Mouse (Mus musculus): ENCODE measurements at regions not wholly inside any gene's neighbourhood (a gene's known extent, or its start where the extent isn't known, plus 50 kb on each side); places are given as distances from the start of the nearest gene placed in this dataset.

GRCm38 (mm10) chr3:14969698-14970097 is 83.6 kb downstream of the Car2 start:
- Histone ChIP-seq H3K9ac (ENCODE audit: low read length) (no peak overlapping the region), H3K27ac (ENCODE audit: low read depth) (no peak overlapping the region), H3K27me3 (replicated peaks; ENCODE audit: control insufficient read depth, insufficient read depth, low read length) (no peaks in the 10 kb centered on the region), H3K9me3 (ENCODE audit: control insufficient read depth, low read length) (no peaks in the 10 kb centered on the region), H3K4me2 (ENCODE audit: low read length) (no peak overlapping the region), H3K4me1 (replicated peaks; ENCODE audit: control insufficient read depth, insufficient read depth, low read length) (no peaks in the 10 kb centered on the region), H3K4me3 (ENCODE audit: low read depth, low read length) (no peak overlapping the region), H3K36me3 (ENCODE audit: control insufficient read depth, insufficient read depth, low read length) (no peaks in the 10 kb centered on the region)
- ATAC-seq (replicated peaks; ENCODE audit: low FRiP score, low TSS enrichment, low read depth): no peak
- no peak for DNase-seq (ENCODE audit: low spot score)
- 76% methylated on average over 6 of the region's 6 CpGs for WGBS

GRCm38 (mm10) chr3:14971647-14972046 is 85.6 kb downstream of the Car2 start:
- no peak overlapping the region for H3K27ac ChIP-seq (ENCODE audit: low read depth)
- no peak overlapping the region for H3K4me2 ChIP-seq (ENCODE audit: low read length)
- H3K36me3 ChIP-seq (ENCODE audit: control insufficient read depth, insufficient read depth, low read length): no peaks in the 10 kb centered on the region
- H3K4me3 ChIP-seq (ENCODE audit: low read depth, low read length): no peak overlapping the region
- no peak for DNase-seq (ENCODE audit: low spot score)
- H3K27me3 ChIP-seq (replicated peaks; ENCODE audit: control insufficient read depth, insufficient read depth, low read length): no peaks in the 10 kb centered on the region
- H3K4me1 ChIP-seq (replicated peaks; ENCODE audit: control insufficient read depth, insufficient read depth, low read length): no peaks in the 10 kb centered on the region
- ATAC-seq (replicated peaks; ENCODE audit: low FRiP score, low TSS enrichment, low read depth): no peak
- no peaks in the 10 kb centered on the region for H3K9me3 ChIP-seq (ENCODE audit: control insufficient read depth, low read length)
- H3K9ac ChIP-seq (ENCODE audit: low read length): no peak overlapping the region
- whole genome bisulfite sequencing: 69% methylated on average over 2 of the region's 2 CpGs

- DNase-seq (ENCODE audit: low spot score) (no peak), ATAC-seq (replicated peaks; ENCODE audit: low FRiP score, low TSS enrichment, low read depth) (no peak)
- H3K4me1 ChIP-seq (replicated peaks; ENCODE audit: control insufficient read depth, insufficient read depth, low read length): no peaks in the 10 kb centered on the region
- H3K27me3 ChIP-seq (replicated peaks; ENCODE audit: control insufficient read depth, insufficient read depth, low read length): no peaks in the 10 kb centered on the region
- no peak overlapping the region for H3K4me3 ChIP-seq (ENCODE audit: low read depth, low read length)
- no peaks in the 10 kb centered on the region for H3K9me3 ChIP-seq (ENCODE audit: control insufficient read depth, low read length)
- H3K27ac ChIP-seq (ENCODE audit: low read depth): no peak overlapping the region
- H3K36me3 ChIP-seq (ENCODE audit: control insufficient read depth, insufficient read depth, low read length): no peaks in the 10 kb centered on the region
- 93% methylated on average over 2 of the region's 2 CpGs for WGBS
- H3K4me2 ChIP-seq (ENCODE audit: low read length): no peak overlapping the region
- H3K9ac ChIP-seq (ENCODE audit: low read length): no peak overlapping the region
These were observed 88.7 kb downstream of the Car2 start for GRCm38 (mm10) chr3:14974758-14975157.

- no peaks in the 10 kb centered on the region for H3K9me3 ChIP-seq (ENCODE audit: control insufficient read depth, low read length)
- H3K9ac ChIP-seq (ENCODE audit: low read length): no peak overlapping the region
- H3K27ac ChIP-seq (ENCODE audit: low read depth): no peak overlapping the region
- no peaks in the 10 kb centered on the region for H3K27me3 ChIP-seq (replicated peaks; ENCODE audit: control insufficient read depth, insufficient read depth, low read length)
- 82% methylated on average over 2 of the region's 2 CpGs for WGBS
- no peaks in the 10 kb centered on the region for H3K4me1 ChIP-seq (replicated peaks; ENCODE audit: control insufficient read depth, insufficient read depth, low read length)
- DNase-seq (ENCODE audit: low spot score) (no peak), ATAC-seq (replicated peaks; ENCODE audit: low FRiP score, low TSS enrichment, low read depth) (no peak)
- no peak overlapping the region for H3K4me2 ChIP-seq (ENCODE audit: low read length)
- H3K4me3 ChIP-seq (ENCODE audit: low read depth, low read length): no peak overlapping the region
- H3K36me3 ChIP-seq (ENCODE audit: control insufficient read depth, insufficient read depth, low read length): no peaks in the 10 kb centered on the region
These were observed 89.1 kb downstream of the Car2 start for GRCm38 (mm10) chr3:14975203-14975602.

- no peak for ATAC-seq (replicated peaks; ENCODE audit: low FRiP score, low TSS enrichment, low read depth)
- no peak overlapping the region for H3K4me2 ChIP-seq (ENCODE audit: low read length)
- no peak overlapping the region for H3K27ac ChIP-seq (ENCODE audit: low read depth)
- no peaks in the 10 kb centered on the region for H3K4me1 ChIP-seq (replicated peaks; ENCODE audit: control insufficient read depth, insufficient read depth, low read length)
- DNase-seq (ENCODE audit: low spot score): no peak
- H3K36me3 ChIP-seq (ENCODE audit: control insufficient read depth, insufficient read depth, low read length): no peaks in the 10 kb centered on the region
- no peak overlapping the region for H3K4me3 ChIP-seq (ENCODE audit: low read depth, low read length)
- H3K9ac ChIP-seq (ENCODE audit: low read length): no peak overlapping the region
- H3K27me3 ChIP-seq (replicated peaks; ENCODE audit: control insufficient read depth, insufficient read depth, low read length): no peaks in the 10 kb centered on the region
- 64% methylated on average over 5 of the region's 5 CpGs for WGBS
- H3K9me3 ChIP-seq (ENCODE audit: control insufficient read depth, low read length): no peaks in the 10 kb centered on the region
These were observed 93.1 kb downstream of the Car2 start for GRCm38 (mm10) chr3:14979116-14979613.

GRCm38 (mm10) chr3:14989635-14990034 is 103.6 kb downstream of the Car2 start:
- 70% methylated on average over 3 of the region's 3 CpGs for WGBS
- no peak for ATAC-seq (replicated peaks; ENCODE audit: low FRiP score, low TSS enrichment, low read depth)

GRCm38 (mm10) chr3:14993936-14994335 is 107.9 kb downstream of the Car2 start:
- Histone ChIP-seq H3K4me3 (ENCODE audit: low read depth, low read length) (no peak overlapping the region), H3K36me3 (ENCODE audit: control insufficient read depth, insufficient read depth, low read length) (no peaks in the 10 kb centered on the region), H3K9ac (ENCODE audit: low read length) (no peak overlapping the region), H3K4me2 (ENCODE audit: low read length) (no peak overlapping the region), H3K9me3 (ENCODE audit: control insufficient read depth, low read length) (no peaks in the 10 kb centered on the region), H3K4me1 (replicated peaks; ENCODE audit: control insufficient read depth, insufficient read depth, low read length) (no peaks in the 10 kb centered on the region), H3K27me3 (replicated peaks; ENCODE audit: control insufficient read depth, insufficient read depth, low read length) (no peaks in the 10 kb centered on the region), H3K27ac (ENCODE audit: low read depth) (no peak overlapping the region)
- no peak for ATAC-seq (replicated peaks; ENCODE audit: low FRiP score, low TSS enrichment, low read depth)
- no peak for DNase-seq (ENCODE audit: low spot score)
- 86% methylated on average over 2 of the region's 2 CpGs for WGBS

More at GRCm38 (mm10) chr3:14989635-14990034, 103.6 kb downstream of the Car2 start:
- Histone ChIP-seq H3K27ac (ENCODE audit: low read depth) (no peak overlapping the region), H3K4me1 (replicated peaks; ENCODE audit: control insufficient read depth, insufficient read depth, low read length) (no peaks in the 10 kb centered on the region), H3K4me3 (ENCODE audit: low read depth, low read length) (no peak overlapping the region), H3K27me3 (replicated peaks; ENCODE audit: control insufficient read depth, insufficient read depth, low read length) (no peaks in the 10 kb centered on the region), H3K4me2 (ENCODE audit: low read length) (no peak overlapping the region), H3K9ac (ENCODE audit: low read length) (no peak overlapping the region), H3K9me3 (ENCODE audit: control insufficient read depth, low read length) (no peaks in the 10 kb centered on the region), H3K36me3 (ENCODE audit: control insufficient read depth, insufficient read depth, low read length) (no peaks in the 10 kb centered on the region)
- no peak for DNase-seq (ENCODE audit: low spot score)

- Histone ChIP-seq H3K9ac (ENCODE audit: low read length) (no peak overlapping the region), H3K9me3 (ENCODE audit: control insufficient read depth, low read length) (no peaks in the 10 kb centered on the region), H3K4me3 (ENCODE audit: low read depth, low read length) (no peak overlapping the region), H3K27ac (ENCODE audit: low read depth) (no peak overlapping the region), H3K4me2 (ENCODE audit: low read length) (no peak overlapping the region), H3K27me3 (replicated peaks; ENCODE audit: control insufficient read depth, insufficient read depth, low read length) (no peaks in the 10 kb centered on the region), H3K36me3 (ENCODE audit: control insufficient read depth, insufficient read depth, low read length) (no peaks in the 10 kb centered on the region), H3K4me1 (replicated peaks; ENCODE audit: control insufficient read depth, insufficient read depth, low read length) (no peaks in the 10 kb centered on the region)
- WGBS: 74% methylated on average over 3 of the region's 3 CpGs
- DNase-seq (ENCODE audit: low spot score) (no peak), ATAC-seq (replicated peaks; ENCODE audit: low FRiP score, low TSS enrichment, low read depth) (no peak)
These were observed 111.2 kb downstream of the Car2 start for GRCm38 (mm10) chr3:14997241-14997640.

- ATAC-seq (replicated peaks; ENCODE audit: low FRiP score, low TSS enrichment, low read depth): no peak
- H3K4me1 ChIP-seq (replicated peaks; ENCODE audit: control insufficient read depth, insufficient read depth, low read length): no peaks in the 10 kb centered on the region
- WGBS: 41% methylated on average over 2 of the region's 2 CpGs
- H3K4me3 ChIP-seq (ENCODE audit: low read depth, low read length): no peak overlapping the region
- H3K36me3 ChIP-seq (ENCODE audit: control insufficient read depth, insufficient read depth, low read length): no peaks in the 10 kb centered on the region
- no peaks in the 10 kb centered on the region for H3K27me3 ChIP-seq (replicated peaks; ENCODE audit: control insufficient read depth, insufficient read depth, low read length)
- H3K27ac ChIP-seq (ENCODE audit: low read depth): no peak overlapping the region
- H3K9ac ChIP-seq (ENCODE audit: low read length): no peak overlapping the region
- H3K9me3 ChIP-seq (ENCODE audit: control insufficient read depth, low read length): no peaks in the 10 kb centered on the region
- H3K4me2 ChIP-seq (ENCODE audit: low read length): no peak overlapping the region
- DNase-seq (ENCODE audit: low spot score): no peak
These were observed 112.4 kb downstream of the Car2 start for GRCm38 (mm10) chr3:14998521-14998920.
